31 mouse cellular contexts compared by ENCODE assay signal in the genomic region with DNA sequence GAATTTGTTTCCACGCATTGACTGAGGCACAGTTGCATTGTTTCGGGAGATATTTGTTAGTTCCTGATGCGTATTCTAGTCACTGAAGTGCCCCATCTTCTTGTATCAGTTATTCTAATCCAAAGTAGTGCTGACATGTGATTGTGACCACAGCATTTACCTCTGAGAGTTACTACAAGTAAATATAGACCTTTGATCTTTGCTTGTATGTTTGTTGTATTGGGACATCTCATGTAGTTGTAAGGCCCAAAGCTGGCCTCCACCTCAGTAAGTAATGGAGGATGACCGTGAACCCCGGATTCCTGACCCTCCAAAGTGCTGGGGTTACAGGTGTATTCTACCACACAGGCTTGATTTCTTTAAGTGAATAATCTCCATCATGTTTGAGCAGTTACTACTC. TPM values are rescaled to one million over a fixed set of nuclear protein-coding genes. Genes with fewer than 3 reads are reported as not detected.
"Had no signal": no experiment of that assay in that cellular context is flagged by ENCODE, and none has a peak within 500 bp of the region (broad histone marks: within the 10 kb centered on the region; RNA-seq: fewer than 3 reads in every experiment).

No protein-coding gene starts in this region.

- H3K9ac ChIP-seq: limb, embryonic 12.5 days; limb, embryonic 13.5 days; limb, embryonic 15.5 days; liver, embryonic 13.5 days; liver, embryonic 14.5 days; liver, embryonic 15.5 days; lung, embryonic 14.5 days; lung, embryonic 15.5 days; midbrain, embryonic 12.5 days; midbrain, embryonic 13.5 days; midbrain, embryonic 15.5 days; neural tube, embryonic 12.5 days had no signal

- H3K4me1 ChIP-seq: limb, embryonic 10.5 days; limb, embryonic 12.5 days; limb, embryonic 13.5 days; limb, embryonic 15.5 days; liver, embryonic 15.5 days; lung, embryonic 15.5 days; megakaryocyte, embryonic 14.5 days had no signal

- ATAC-seq: lung, postnatal 0 days; midbrain, embryonic 13.5 days; midbrain, embryonic 15.5 days; midbrain, embryonic 16.5 days had no signal

- DNase-seq: left cerebral cortex, postnatal 4 days; liver; liver, embryonic 13.5 days; lung, adult 18-20 months; lung, adult 2 months; lung, embryonic 14.5 days; lung, postnatal 10 days; lung, postnatal 14 days; lung, postnatal 36 days; lung, postnatal 4 days; midbrain, embryonic 14.5 days had no signal

- H3K9me3 ChIP-seq: limb, embryonic 10.5 days; limb, embryonic 15.5 days; liver, embryonic 13.5 days; liver, embryonic 15.5 days; lung, embryonic 15.5 days; megakaryocyte, embryonic 14.5 days; midbrain, embryonic 13.5 days; midbrain, embryonic 15.5 days had no signal

- H3K36me3 ChIP-seq: limb, embryonic 10.5 days; limb, embryonic 12.5 days; limb, embryonic 13.5 days; limb, embryonic 15.5 days; liver, embryonic 13.5 days; liver, embryonic 15.5 days; lung, embryonic 15.5 days; midbrain, embryonic 10.5 days; midbrain, embryonic 12.5 days; midbrain, embryonic 13.5 days; midbrain, embryonic 15.5 days; neural tube, embryonic 12.5 days had no signal

- H3K27ac ChIP-seq: left cerebral cortex, adult 2 months; limb, embryonic 10.5 days; limb, embryonic 12.5 days; limb, embryonic 13.5 days; limb, embryonic 15.5 days; liver, embryonic 13.5 days; liver, embryonic 14.5 days; liver, embryonic 15.5 days; lung, embryonic 15.5 days; macrophage; midbrain, embryonic 10.5 days; midbrain, embryonic 12.5 days; midbrain, embryonic 13.5 days; midbrain, embryonic 15.5 days; neural tube, embryonic 12.5 days had no signal

- H3K4me2 ChIP-seq: limb, embryonic 12.5 days; limb, embryonic 13.5 days; limb, embryonic 15.5 days; liver, embryonic 13.5 days; liver, embryonic 15.5 days; lung, embryonic 14.5 days; lung, embryonic 15.5 days; midbrain, embryonic 11.5 days; midbrain, embryonic 12.5 days; midbrain, embryonic 13.5 days; midbrain, embryonic 15.5 days; neural tube, embryonic 12.5 days had no signal

- H3K4me3 ChIP-seq: left cerebral cortex, adult 2 months; limb, embryonic 10.5 days; limb, embryonic 12.5 days; limb, embryonic 13.5 days; limb, embryonic 15.5 days; liver, embryonic 13.5 days; liver, embryonic 15.5 days; lung, embryonic 15.5 days; megakaryocyte, embryonic 14.5 days; midbrain, embryonic 10.5 days; midbrain, embryonic 12.5 days; midbrain, embryonic 13.5 days; midbrain, embryonic 15.5 days; myocyte; neural tube, embryonic 12.5 days had no signal

- H3K27me3 ChIP-seq: limb, embryonic 12.5 days; limb, embryonic 13.5 days; limb, embryonic 15.5 days; liver, embryonic 13.5 days; liver, embryonic 15.5 days; lung, embryonic 15.5 days; midbrain, embryonic 12.5 days; midbrain, embryonic 13.5 days; midbrain, embryonic 15.5 days; neural tube, embryonic 12.5 days had no signal

RNA-seq across cellular contexts. Expression of gene Tlr5, which starts 38.4 kb away (rescaled TPM):
- total RNA-seq: megakaryocyte-erythroid progenitor cell, adult 5-6 weeks had no signal
- polyA plus RNA-seq: myocyte had no signal
